Mouse (Mus musculus) CH12.LX (cell line): ENCODE data around the gene Dnajc28. TPM values are rescaled to one million over a fixed set of nuclear protein-coding genes. Genes with fewer than 3 reads are reported as not detected.
A peak's percentile ranks its signal among the peaks of the same experiment; 100 is the strongest.

Source experiments
- DNase-seq: peaks from one replicate; pipeline ENCODE4 v3.0.0-alpha.2; 2013; ENCODE audit errors: extremely low read depth
- H3K27ac ChIP-seq: 2 replicates; pipeline ENCODE4 v1.5.1; 2012; ENCODE audit warnings: low read depth, mild to moderate bottlenecking, control low read depth, moderate library complexity; ENCODE audit not compliant: insufficient read depth
- H3K27me3 ChIP-seq: replicated peaks from 2 replicates; pipeline ENCODE3; 2012; ENCODE audit warnings: inconsistent platforms
- H3K36me3 ChIP-seq, 2 experiments: replicated peaks in 1 of 2; 2 replicates each; pipeline versions ENCODE3 to v1.6.1; 2012; ENCODE audit warnings: inconsistent platforms in 1 of 2, low read length in 1 of 2, mild to moderate bottlenecking in 1 of 2, mixed read lengths in 1 of 2, moderate library complexity in 1 of 2; ENCODE audit not compliant: control insufficient read depth in 1 of 2, insufficient read depth in 1 of 2
- H3K4me1 ChIP-seq, 2 experiments: 2 replicates each; pipeline ENCODE4 v1.6.1; 2012; ENCODE audit warnings: inconsistent platforms in 1 of 2, moderate library complexity in 1 of 2; ENCODE audit not compliant: insufficient read depth in 2 of 2, control insufficient read depth in 1 of 2
- H3K4me2 ChIP-seq: 2 replicates; pipeline ENCODE4 v1.6.1; 2012; ENCODE audit warnings: low read depth, mild to moderate bottlenecking, control low read depth; ENCODE audit not compliant: poor library complexity, insufficient read depth, severe bottlenecking
- H3K4me3 ChIP-seq, 3 experiments: fragments of 150-350 bp in 1 of 3; sonication (generic) in 1 of 3; replicated peaks in 1 of 3; 2 replicates each; pipeline versions ENCODE3 to v1.5.1; 2011 to 2012; ENCODE audit warnings: low read depth in 2 of 3, low read length in 2 of 3, mild to moderate bottlenecking in 2 of 3, moderate library complexity in 2 of 3, control low read depth in 1 of 3, improper control_type of control experiment in 1 of 3, inconsistent platforms in 1 of 3, mixed read lengths in 1 of 3; ENCODE audit not compliant: poor library complexity in 1 of 3
- H3K79me2 ChIP-seq: replicated peaks from 2 replicates; pipeline ENCODE4 v1.6.1; 2012; ENCODE audit warnings: mild to moderate bottlenecking, moderate library complexity; ENCODE audit not compliant: control insufficient read depth, poor library complexity, insufficient read depth, severe bottlenecking; ENCODE audit errors: extremely low read depth
- H3K9ac ChIP-seq: 2 replicates; pipeline ENCODE4 v1.6.1; 2012; ENCODE audit warnings: low read depth, mild to moderate bottlenecking, control low read depth, moderate library complexity; ENCODE audit not compliant: insufficient read depth
- H3K9me3 ChIP-seq: replicated peaks from 2 replicates; pipeline ENCODE3; 2012; ENCODE audit warnings: low read length, inconsistent platforms, mixed read lengths
- BHLHE40 ChIP-seq: IDR thresholded peaks from 2 replicates; pipeline ENCODE4 v1.6.1; 2011; ENCODE audit warnings: mild to moderate bottlenecking, low read depth, low read length, improper control_type of control experiment
- CHD1 ChIP-seq: IDR thresholded peaks from 2 replicates; pipeline ENCODE4 v1.6.1; 2012; ENCODE audit warnings: low read depth, low read length, improper control_type of control experiment, inconsistent platforms
- CHD2 ChIP-seq: IDR thresholded peaks from 2 replicates; pipeline ENCODE4 v1.6.1; 2011; ENCODE audit warnings: low read length, improper control_type of control experiment
- CTCF ChIP-seq, 2 experiments: IDR thresholded peaks in 1 of 2; conservative IDR thresholded peaks in 1 of 2; 2 replicates each; pipeline ENCODE4 v1.5.1; 2011 to 2012; ENCODE audit warnings: low read depth in 2 of 2, low read length in 2 of 2, improper control_type of control experiment in 1 of 2, inconsistent platforms in 1 of 2, mild to moderate bottlenecking in 1 of 2, moderate library complexity in 1 of 2
- ELF1 ChIP-seq: IDR thresholded peaks from 2 replicates; pipeline ENCODE4 v1.6.1; 2014; ENCODE audit warnings: low read depth, mild to moderate bottlenecking, inconsistent platforms, low read length, improper control_type of control experiment
- EP300 ChIP-seq: IDR thresholded peaks from 2 replicates; pipeline ENCODE4 v1.6.1; 2011; ENCODE audit warnings: low read length, improper control_type of control experiment
- HCFC1 ChIP-seq: IDR thresholded peaks from 2 replicates; pipeline ENCODE4 v1.6.1; 2012; ENCODE audit warnings: low read depth, mild to moderate bottlenecking, inconsistent platforms, low read length, improper control_type of control experiment
- JUN ChIP-seq: IDR thresholded peaks from 2 replicates; pipeline ENCODE4 v1.6.1; 2011; ENCODE audit warnings: low read depth, mild to moderate bottlenecking, low read length, improper control_type of control experiment, moderate library complexity; ENCODE audit not compliant: insufficient read depth
- JUND ChIP-seq: conservative IDR thresholded peaks from 2 replicates; pipeline ENCODE4 v1.6.1; 2011; ENCODE audit warnings: low read depth, low read length, improper control_type of control experiment
- KAT2A ChIP-seq: IDR thresholded peaks from 2 replicates; pipeline ENCODE4 v1.6.1; 2012; ENCODE audit warnings: low read length, improper control_type of control experiment, inconsistent platforms; ENCODE audit not compliant: insufficient replicate concordance
- MAX ChIP-seq: IDR thresholded peaks from 2 replicates; pipeline ENCODE4 v1.6.1; 2011; ENCODE audit warnings: low read length, improper control_type of control experiment
- MAZ ChIP-seq: IDR thresholded peaks from 2 replicates; pipeline ENCODE4 v1.6.1; 2012; ENCODE audit warnings: low read depth, mild to moderate bottlenecking, inconsistent platforms, low read length, improper control_type of control experiment, moderate library complexity
- MEF2A ChIP-seq: IDR thresholded peaks from 2 replicates; pipeline ENCODE4 v1.6.1; 2014; ENCODE audit warnings: low read depth, mild to moderate bottlenecking, inconsistent platforms, low read length, improper control_type of control experiment, borderline replicate concordance
- MXI1 ChIP-seq: IDR thresholded peaks from 2 replicates; pipeline ENCODE4 v1.6.1; 2011; ENCODE audit warnings: mild to moderate bottlenecking, low read depth, low read length, improper control_type of control experiment
- NRF1 ChIP-seq: IDR thresholded peaks from 2 replicates; pipeline ENCODE4 v1.6.1; 2014; ENCODE audit warnings: low read depth, mild to moderate bottlenecking, inconsistent platforms, low read length, improper control_type of control experiment, moderate library complexity
- PAX5 ChIP-seq: IDR thresholded peaks from 2 replicates; pipeline ENCODE4 v1.6.1; 2012; ENCODE audit warnings: low read length, inconsistent platforms, mixed read lengths
- POLR2A ChIP-seq: IDR thresholded peaks from 2 replicates; pipeline ENCODE4 v1.6.1; 2011; ENCODE audit warnings: low read depth, mild to moderate bottlenecking, improper control_type of control experiment, low read length
- RAD21 ChIP-seq: IDR thresholded peaks from 2 replicates; pipeline ENCODE4 v1.6.1; 2011; ENCODE audit warnings: low read depth, mild to moderate bottlenecking, low read length, improper control_type of control experiment, moderate library complexity
- SIN3A ChIP-seq: IDR thresholded peaks from 2 replicates; pipeline ENCODE4 v1.6.1; 2012; ENCODE audit warnings: low read length, improper control_type of control experiment, inconsistent platforms
- TBP ChIP-seq: conservative IDR thresholded peaks from 2 replicates; pipeline ENCODE4 v1.6.1; 2011; ENCODE audit warnings: low read depth, low read length, improper control_type of control experiment
- TCF12 ChIP-seq: IDR thresholded peaks from 2 replicates; pipeline ENCODE4 v1.6.1; 2014; ENCODE audit warnings: low read depth, mild to moderate bottlenecking, inconsistent platforms, low read length, improper control_type of control experiment
- UBTF ChIP-seq: IDR thresholded peaks from 2 replicates; pipeline ENCODE4 v1.6.1; 2012; ENCODE audit warnings: low read depth, mild to moderate bottlenecking, inconsistent platforms, low read length, improper control_type of control experiment, moderate library complexity
- USF2 ChIP-seq: conservative IDR thresholded peaks from 2 replicates; pipeline ENCODE4 v1.6.1; 2011; ENCODE audit warnings: low read depth, low read length, improper control_type of control experiment
- ZC3H11A ChIP-seq: IDR thresholded peaks from 2 replicates; pipeline ENCODE4 v1.6.1; 2012; ENCODE audit warnings: low read depth, mild to moderate bottlenecking, inconsistent platforms, low read length, improper control_type of control experiment
- ZMIZ1 ChIP-seq: IDR thresholded peaks from 2 replicates; pipeline ENCODE4 v1.6.1; 2012; ENCODE audit warnings: low read depth, mild to moderate bottlenecking, inconsistent platforms, low read length, improper control_type of control experiment
- ZNF384 ChIP-seq: IDR thresholded peaks from 2 replicates; pipeline ENCODE4 v1.6.1; 2012; ENCODE audit warnings: low read depth, low read length, improper control_type of control experiment, inconsistent platforms
- dilution Hi-C: fragments of 300-500 bp; cut with MboI; formaldehyde crosslinking; loops from 2 replicates; pipeline ENCODE4 v1.14.3; 2020; ENCODE audit warnings: low sequenced_read_pairs; ENCODE audit not compliant: extremely low pct_unique_long_range_greater_than_20kb, extremely low pct_ligation_motif_present
- in situ Hi-C: fragments of 300-500 bp; cut with MboI; formaldehyde crosslinking; loops from 3 replicates; pipeline ENCODE4 v1.14.3; 2019; ENCODE audit warnings: low sequenced_read_pairs, low pct_ligation_motif_present, low pct_unique_long_range_greater_than_20kb, mixed read lengths
- polyA plus RNA-seq: library from polyadenylated mRNA; unstranded; fragments of >175 nt; gene quantifications from 2 replicates; pipeline ENCODE4 v1.2.1, GENCODE M21; 2012; ENCODE audit warnings: low read depth; ENCODE audit not compliant: insufficient read length
- total RNA-seq, 2 experiments: library from RNA; depleted of rRNA; stranded (reverse); fragments of 300-350 nt in 1 of 2; fragments of >200 nt in 1 of 2; gene quantifications; 2 replicates each; pipeline ENCODE4 v1.2.3; 2012 to 2014

The Dnajc28 gene
- total and polyA plus RNA-seq, 3 experiments, result 0.47 to 1.8 (median 0.97) TPM

GRCm38 (mm10) chr16:91595076-91595475 lies 23.8 kb downstream of the Dnajc28 start:
- Histone ChIP-seq H3K4me3 (no peak overlapping the region), H3K4me2 (no peak overlapping the region), H3K4me1 (peaks cover 6 to 23% of the 10 kb centered on the region in 2 experiments; a peak in 3 of 4 replicates), H3K79me2 (no peaks in the 10 kb centered on the region), H3K9ac (no peak overlapping the region), H3K9me3 (no peaks in the 10 kb centered on the region), H3K36me3 (peaks cover 0 to 26% of the 10 kb centered on the region in 2 experiments), H3K27ac (no peak overlapping the region), H3K27me3 (peaks cover 13% of the 10 kb centered on the region)
- dilution Hi-C loops, result no loop called here
- in situ Hi-C loops, result loop anchor here (5.0 to 10.0 kb wide), 2 partner anchors 83 to 230 kb away; no protein-coding TSS in a partner anchor
- no peak for DNase-seq
- TF ChIP-seq UBTF (no peak), JUN (no peak), BHLHE40 (no peak), MAZ (no peak), CHD1 (no peak), ZNF384 (no peak), ZC3H11A (no peak), PAX5 (no peak), MEF2A (no peak)

GRCm38 (mm10) chr16:91593262-91593661 lies 25.6 kb downstream of the Dnajc28 start:
- peaks cover 0 to 26% of the 10 kb centered on the region in 2 experiments for H3K36me3 ChIP-seq
- H3K9ac ChIP-seq, result no peak overlapping the region
- no peak for DNase-seq
- in situ Hi-C loops (loop anchor here (10.0 kb wide), 1 partner anchor 228 kb away; no protein-coding TSS in a partner anchor), dilution Hi-C loops (no loop called here)
- no peak overlapping the region for H3K4me3 ChIP-seq
- H3K4me2 ChIP-seq, result no peak overlapping the region
- peaks cover 5% of the 10 kb centered on the region for H3K27me3 ChIP-seq
- no peak overlapping the region for H3K27ac ChIP-seq
- H3K4me1 ChIP-seq, result peaks cover 4 to 24% of the 10 kb centered on the region in 2 experiments; a peak in 3 of 4 replicates
- TF ChIP-seq TBP (no peak), ZNF384 (0 out of 2 replicates have a peak, but pooled peaks have one; percentile 50), MXI1 (no peak), JUND (no peak), SIN3A (no peak)
- TF ChIP-seq, all 38 proteins: peak for 1
- Histone ChIP-seq H3K9me3 (no peaks in the 10 kb centered on the region), H3K79me2 (no peaks in the 10 kb centered on the region)

GRCm38 (mm10) chr16:91592162-91592561 lies 26.7 kb downstream of the Dnajc28 start:
- Histone ChIP-seq H3K4me1 (peaks cover 6 to 29% of the 10 kb centered on the region in 2 experiments; a peak in 3 of 4 replicates), H3K27ac (no peak overlapping the region), H3K9me3 (no peaks in the 10 kb centered on the region), H3K79me2 (no peaks in the 10 kb centered on the region), H3K27me3 (no peaks in the 10 kb centered on the region), H3K9ac (no peak overlapping the region), H3K4me3 (no peak overlapping the region), H3K4me2 (no peak overlapping the region), H3K36me3 (peaks cover 0 to 26% of the 10 kb centered on the region in 2 experiments)
- no peak for DNase-seq
- in situ Hi-C loops (loop anchor here (10.0 kb wide), 1 partner anchor 227 kb away; no protein-coding TSS in a partner anchor), dilution Hi-C loops (no loop called here)
- TF ChIP-seq ZMIZ1, result no peak
- no peak for TF ChIP-seq EP300
- TF ChIP-seq TCF12, result no peak
- no peak for TF ChIP-seq KAT2A
- TF ChIP-seq NRF1, result no peak
- no peak for TF ChIP-seq ELF1
- TF ChIP-seq PAX5, result no peak
- no peak for TF ChIP-seq CHD2
- TF ChIP-seq JUN, result no peak
- TF ChIP-seq HCFC1, result no peak
- no peak for TF ChIP-seq POLR2A
- no peak for TF ChIP-seq TBP
- TF ChIP-seq JUND, result no peak
- no peak for TF ChIP-seq RAD21
- no peak for TF ChIP-seq CTCF (conservative IDR thresholded peaks at IDR 0.05 in 1 of 2, IDR thresholded peaks at IDR 0.05 in 1 of 2; ENCODE audit: low read depth in 2 of 2, low read length in 2 of 2)
- TF ChIP-seq UBTF, result no peak
- no peak for TF ChIP-seq MXI1
- TF ChIP-seq MAX, result no peak
- TF ChIP-seq USF2, result no peak
